Mouse (Mus musculus): Measurements from ENCODE around the gene Ube2b. TPM values are rescaled to one million over a fixed set of nuclear protein-coding genes. Genes with fewer than 3 reads are reported as not detected.

Ube2b gene
- polyA plus RNA-seq (2015; fragmentation: Nextera tagmentation; extraction: Ambion mirVana), result 205 and 213 TPM in 2 replicates

DNA sequence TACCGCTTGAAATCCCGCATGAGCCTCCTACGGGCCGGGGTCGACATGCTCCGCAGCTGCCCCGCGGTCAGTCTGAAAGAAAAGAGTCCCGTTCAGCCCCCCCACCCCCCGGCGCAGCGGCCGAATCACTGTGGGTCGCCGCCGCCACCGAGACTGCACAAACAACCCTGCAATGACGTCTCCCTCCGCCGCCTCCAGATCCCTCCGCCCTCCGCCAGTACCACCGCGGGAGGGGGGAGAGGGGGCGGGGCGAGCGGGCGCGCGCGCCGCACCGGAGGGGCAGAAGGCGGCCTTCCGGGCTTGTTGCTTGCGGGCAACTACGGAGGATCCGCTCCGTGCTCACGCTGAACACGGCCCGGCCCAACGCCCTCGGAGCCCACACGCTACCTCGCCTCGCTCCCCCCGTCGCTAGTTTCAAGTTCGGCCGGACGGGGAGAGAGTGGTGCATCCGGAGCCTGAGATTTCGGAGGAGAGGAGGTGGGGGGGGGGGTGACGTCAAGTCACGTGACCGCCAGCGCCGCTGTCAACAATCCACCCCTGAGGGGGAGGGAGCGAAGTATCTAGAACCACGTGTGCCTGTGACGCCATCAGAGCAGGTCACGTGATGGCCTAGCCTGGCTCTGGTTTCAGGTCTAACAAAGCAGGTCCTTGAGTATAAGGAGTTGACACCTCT is at the start of gene Ube2b:
Gene Ube2b (minus strand): TSS at position 473 of the 673 bp plus-strand sequence.
- H3K4me3 ChIP-seq (replicated peaks), result peak within 1 kb of the TSS; percentile 96
- ATAC-seq (ENCODE audit: insufficient read depth, low FRiP score, low read depth), result peak; percentile 67
- H3K4me1 ChIP-seq, result peaks cover 4% of the 10 kb centered on the region; the same call in 1 of the 2 replicates
- WGBS, result under 1% methylated on average over 59 of the region's 63 CpGs
- peaks cover 17% of the 10 kb centered on the region for H3K36me3 ChIP-seq
- H3K9ac ChIP-seq, result peak within 1 kb of the TSS; percentile 96
- H3K9me3 ChIP-seq, result no peaks in the 10 kb centered on the region
- peak within 1 kb of the TSS; percentile 98 for H3K27ac ChIP-seq
- peak within 1 kb of the TSS; percentile 74 for H3K4me2 ChIP-seq
- H3K27me3 ChIP-seq (replicated peaks), result no peaks in the 10 kb centered on the region

DNA sequence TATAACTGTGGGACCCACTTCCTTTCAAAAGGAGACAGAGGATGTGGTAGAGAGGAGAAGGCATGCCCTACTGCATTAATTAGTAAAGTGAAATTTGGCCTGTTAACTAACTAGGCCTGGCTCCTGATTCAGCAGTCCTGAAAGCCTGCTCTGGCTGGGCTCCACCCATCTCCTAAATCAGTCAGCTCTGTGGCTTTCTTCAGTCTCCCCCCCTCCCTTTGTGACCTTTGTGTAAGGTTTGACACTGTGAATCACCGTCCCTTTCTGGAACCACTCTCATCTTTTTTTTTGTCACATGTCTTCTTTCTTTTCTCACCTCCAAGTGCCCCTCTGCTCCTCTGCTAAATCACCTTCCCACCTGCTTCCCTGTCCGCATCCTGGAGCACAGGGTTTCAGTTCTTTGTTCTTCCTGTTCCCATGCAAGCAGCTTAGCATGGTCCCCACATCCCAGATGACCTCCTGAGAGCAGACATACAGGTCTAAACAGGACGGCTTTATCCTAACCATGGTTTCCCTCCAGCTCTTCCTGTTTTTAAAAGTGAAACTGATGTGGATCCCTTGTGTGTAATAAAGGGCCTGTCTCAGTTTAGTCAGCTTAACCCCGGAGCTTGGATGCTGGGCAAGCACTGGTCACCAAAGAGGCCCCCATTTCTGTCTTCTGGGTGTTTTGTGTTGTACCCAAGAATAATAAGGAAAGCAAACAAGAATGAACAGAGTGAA is 46.0 kb upstream of the Ube2b start:
- no peak overlapping the region for H3K27ac ChIP-seq
- 43% methylated on average over 4 of the region's 4 CpGs for WGBS
- no peaks in the 10 kb centered on the region for H3K4me1 ChIP-seq
- no peak overlapping the region for H3K4me3 ChIP-seq (replicated peaks)
- H3K9ac ChIP-seq, result no peak overlapping the region
- no peak overlapping the region for H3K4me2 ChIP-seq
- H3K27me3 ChIP-seq (replicated peaks), result no peaks in the 10 kb centered on the region
- ATAC-seq (ENCODE audit: insufficient read depth, low FRiP score, low read depth), result no peak
- H3K9me3 ChIP-seq, result no peaks in the 10 kb centered on the region
- H3K36me3 ChIP-seq, result no peaks in the 10 kb centered on the region

DNA sequence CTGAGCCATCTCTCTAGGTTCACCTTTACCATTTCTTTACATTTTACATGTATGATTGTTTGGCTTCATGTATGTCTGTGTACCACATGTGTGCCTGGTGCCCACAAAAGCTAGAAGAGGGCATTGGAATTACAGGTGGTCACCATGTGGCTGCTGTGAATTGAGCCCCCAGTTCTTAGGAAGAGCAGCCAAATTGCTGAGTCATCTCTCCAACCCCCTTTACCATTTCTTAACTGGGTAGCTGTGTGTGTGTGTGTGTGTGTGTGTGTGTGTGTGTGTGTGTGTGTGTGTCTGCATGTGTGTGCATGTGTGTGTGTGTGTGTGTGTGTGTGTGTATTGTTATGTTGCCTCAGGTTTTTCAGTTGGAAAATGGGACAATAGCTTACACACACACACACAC is 43.6 kb upstream of the Ube2b start:
- Histone ChIP-seq H3K36me3 (no peaks in the 10 kb centered on the region), H3K4me3 (replicated peaks) (no peak overlapping the region), H3K4me1 (no peaks in the 10 kb centered on the region), H3K27me3 (replicated peaks) (no peaks in the 10 kb centered on the region), H3K27ac (no peak overlapping the region), H3K4me2 (no peak overlapping the region), H3K9ac (no peak overlapping the region), H3K9me3 (no peaks in the 10 kb centered on the region)
- ATAC-seq (ENCODE audit: insufficient read depth, low FRiP score, low read depth), result no peak

DNA sequence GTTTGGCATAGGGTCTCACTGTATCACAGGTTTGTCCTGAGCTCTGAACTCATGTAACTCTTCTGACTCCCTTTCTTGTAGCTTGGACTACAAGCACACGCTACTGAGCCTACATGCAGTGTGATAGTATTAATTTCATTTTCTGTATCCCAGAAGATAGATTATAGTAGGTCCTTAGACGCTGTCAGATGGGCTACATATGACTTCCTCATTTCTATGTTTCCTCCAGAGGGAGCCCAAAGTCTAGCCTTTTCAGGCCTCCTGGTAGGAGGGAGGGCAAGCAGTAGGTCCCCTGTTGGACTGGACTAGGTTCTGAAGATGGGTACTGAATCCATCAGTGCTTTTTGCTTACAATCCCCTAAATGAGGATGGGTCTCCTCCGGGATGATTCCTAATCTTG is 42.7 kb upstream of the Ube2b start:
- Histone ChIP-seq H3K9me3 (no peaks in the 10 kb centered on the region), H3K27me3 (replicated peaks) (no peaks in the 10 kb centered on the region), H3K36me3 (no peaks in the 10 kb centered on the region), H3K4me3 (replicated peaks) (no peak overlapping the region), H3K4me2 (no peak overlapping the region), H3K27ac (no peak overlapping the region), H3K4me1 (no peaks in the 10 kb centered on the region), H3K9ac (no peak overlapping the region)
- 75% methylated on average over 3 of the region's 3 CpGs for WGBS
- no peak for ATAC-seq (ENCODE audit: insufficient read depth, low FRiP score, low read depth)

DNA sequence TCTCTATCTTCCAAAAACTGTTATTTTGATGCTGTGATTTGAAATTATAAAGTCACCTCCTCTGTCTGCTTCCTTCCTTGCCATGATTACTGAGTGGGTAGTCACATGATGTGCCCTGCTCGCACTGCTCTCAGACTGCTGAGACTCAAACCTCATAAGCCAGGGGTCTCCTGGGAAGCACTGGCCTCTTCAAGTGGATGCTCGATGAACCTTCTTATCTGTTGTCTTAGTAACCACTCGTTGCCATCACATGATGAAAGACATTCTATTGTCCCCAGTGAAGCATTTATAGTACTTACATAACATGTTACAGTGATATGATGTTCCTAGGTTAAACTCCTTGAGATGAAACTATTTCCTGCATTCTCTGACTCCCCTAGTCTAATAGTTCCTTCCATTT is 37.1 kb upstream of the Ube2b start:
- Histone ChIP-seq H3K27ac (no peak overlapping the region), H3K4me1 (no peaks in the 10 kb centered on the region), H3K27me3 (replicated peaks) (no peaks in the 10 kb centered on the region), H3K9me3 (no peaks in the 10 kb centered on the region), H3K9ac (no peak overlapping the region), H3K36me3 (no peaks in the 10 kb centered on the region), H3K4me2 (no peak overlapping the region), H3K4me3 (replicated peaks) (no peak overlapping the region)
- ATAC-seq (ENCODE audit: insufficient read depth, low FRiP score, low read depth), result no peak
- WGBS, result 43% methylated on average over 3 of the region's 3 CpGs

DNA sequence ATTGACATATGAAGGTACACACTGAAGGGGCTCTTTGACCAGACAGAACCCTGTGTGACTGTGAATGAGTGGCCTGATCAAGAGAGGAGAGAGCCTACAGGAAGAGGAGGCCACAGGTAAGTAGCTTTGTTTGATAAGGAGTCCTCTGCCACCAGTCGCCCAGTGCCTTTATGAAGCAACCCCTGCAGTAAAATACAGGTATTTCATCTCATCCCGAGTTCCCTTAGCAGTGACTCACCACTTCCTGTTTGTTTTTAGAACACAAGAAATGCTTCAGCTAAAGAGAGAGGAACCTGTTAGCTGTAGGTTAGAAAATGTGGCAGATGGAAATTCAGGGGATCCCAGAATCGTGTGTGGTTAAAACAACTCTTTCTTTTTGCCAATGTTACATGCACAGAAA is 35.3 kb upstream of the Ube2b start:
- no peaks in the 10 kb centered on the region for H3K4me1 ChIP-seq
- H3K9me3 ChIP-seq, result no peaks in the 10 kb centered on the region
- H3K4me3 ChIP-seq (replicated peaks), result no peak overlapping the region
- no peak for ATAC-seq (ENCODE audit: insufficient read depth, low FRiP score, low read depth)
- 57% methylated on average over 3 of the region's 3 CpGs for WGBS
- H3K27me3 ChIP-seq (replicated peaks), result no peaks in the 10 kb centered on the region
- H3K36me3 ChIP-seq, result no peaks in the 10 kb centered on the region
- H3K4me2 ChIP-seq, result no peak overlapping the region
- H3K27ac ChIP-seq, result no peak overlapping the region
- no peak overlapping the region for H3K9ac ChIP-seq

DNA sequence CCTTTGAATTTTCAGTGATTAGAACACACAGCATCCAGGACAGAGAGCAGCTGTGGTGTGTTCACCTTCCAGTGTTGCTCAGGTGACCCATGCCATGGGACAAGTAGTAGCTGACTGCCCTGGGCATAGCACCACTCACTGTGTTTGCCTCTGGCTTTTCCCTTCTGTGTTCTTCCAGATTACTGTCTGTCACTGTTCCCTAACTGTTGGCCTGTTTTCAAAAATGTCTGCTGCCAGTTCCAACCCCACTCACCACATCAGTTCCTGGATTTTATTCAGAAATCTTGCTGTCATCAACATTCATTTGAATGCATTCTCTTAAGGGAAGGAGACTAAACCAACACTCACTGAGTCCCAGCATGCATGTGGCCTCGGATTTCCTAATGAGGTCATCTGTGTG is 33.4 kb upstream of the Ube2b start:
- Histone ChIP-seq H3K9me3 (no peaks in the 10 kb centered on the region), H3K27ac (no peak overlapping the region), H3K9ac (no peak overlapping the region), H3K27me3 (replicated peaks) (no peaks in the 10 kb centered on the region), H3K36me3 (no peaks in the 10 kb centered on the region), H3K4me2 (no peak overlapping the region), H3K4me1 (no peaks in the 10 kb centered on the region), H3K4me3 (replicated peaks) (no peak overlapping the region)
- no peak for ATAC-seq (ENCODE audit: insufficient read depth, low FRiP score, low read depth)
- WGBS, result 83% methylated on average over 1 of the region's 1 CpGs

DNA sequence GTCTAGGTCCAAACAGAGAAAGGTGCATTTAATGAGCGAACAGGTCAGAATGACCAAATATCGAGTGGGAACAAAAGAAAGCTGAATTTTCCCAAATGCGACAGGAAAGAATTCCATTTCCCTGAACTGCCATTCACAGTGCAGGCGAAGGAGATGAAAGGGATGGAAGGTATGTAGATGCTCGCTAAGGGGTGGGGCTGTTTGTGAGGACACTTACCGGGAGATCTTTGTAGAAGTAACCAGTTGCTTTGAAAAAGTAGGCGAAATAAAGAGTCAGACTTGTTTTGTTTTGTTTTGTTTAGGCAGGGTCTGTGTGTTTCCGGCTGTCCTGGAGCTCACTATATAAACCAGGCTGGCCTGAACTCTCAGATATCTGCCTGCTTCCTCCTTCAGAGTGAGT is 31.8 kb upstream of the Ube2b start:
- WGBS, result 58% methylated on average over 8 of the region's 8 CpGs
- H3K27me3 ChIP-seq (replicated peaks), result no peaks in the 10 kb centered on the region

DNA sequence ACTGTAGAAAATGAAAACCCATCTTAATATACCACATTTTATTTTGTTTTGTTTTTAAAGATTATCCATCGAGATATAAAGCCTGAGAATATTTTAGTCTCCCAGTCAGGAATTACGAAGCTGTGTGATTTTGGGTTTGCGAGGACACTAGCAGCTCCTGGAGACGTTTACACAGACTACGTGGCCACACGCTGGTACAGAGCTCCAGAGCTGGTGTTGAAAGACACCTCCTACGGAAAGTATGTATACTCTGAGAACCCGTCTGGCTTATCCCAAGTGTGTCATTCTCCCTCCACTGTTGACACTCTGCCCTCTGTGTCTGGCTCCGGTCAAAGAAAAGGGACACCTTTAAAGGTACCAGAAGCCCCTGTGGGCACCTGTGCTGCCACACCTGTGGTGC is 17.7 kb upstream of the Ube2b start:
- H3K4me1 ChIP-seq, result no peaks in the 10 kb centered on the region
- H3K4me3 ChIP-seq (replicated peaks), result no peak overlapping the region
- ATAC-seq (ENCODE audit: insufficient read depth, low FRiP score, low read depth), result no peak
- H3K36me3 ChIP-seq, result no peaks in the 10 kb centered on the region
- H3K27ac ChIP-seq, result no peak overlapping the region
- WGBS, result 75% methylated on average over 9 of the region's 9 CpGs
- no peaks in the 10 kb centered on the region for H3K27me3 ChIP-seq (replicated peaks)
- no peak overlapping the region for H3K4me2 ChIP-seq
- no peak overlapping the region for H3K9ac ChIP-seq
- H3K9me3 ChIP-seq, result no peaks in the 10 kb centered on the region

More for the DNA sequence above, 31.8 kb upstream of the Ube2b start:
- ATAC-seq (ENCODE audit: insufficient read depth, low FRiP score, low read depth), result no peak
- Histone ChIP-seq H3K27ac (no peak overlapping the region), H3K4me3 (replicated peaks) (no peak overlapping the region), H3K36me3 (no peaks in the 10 kb centered on the region), H3K9me3 (no peaks in the 10 kb centered on the region), H3K9ac (no peak overlapping the region), H3K4me2 (no peak overlapping the region), H3K4me1 (no peaks in the 10 kb centered on the region)

DNA sequence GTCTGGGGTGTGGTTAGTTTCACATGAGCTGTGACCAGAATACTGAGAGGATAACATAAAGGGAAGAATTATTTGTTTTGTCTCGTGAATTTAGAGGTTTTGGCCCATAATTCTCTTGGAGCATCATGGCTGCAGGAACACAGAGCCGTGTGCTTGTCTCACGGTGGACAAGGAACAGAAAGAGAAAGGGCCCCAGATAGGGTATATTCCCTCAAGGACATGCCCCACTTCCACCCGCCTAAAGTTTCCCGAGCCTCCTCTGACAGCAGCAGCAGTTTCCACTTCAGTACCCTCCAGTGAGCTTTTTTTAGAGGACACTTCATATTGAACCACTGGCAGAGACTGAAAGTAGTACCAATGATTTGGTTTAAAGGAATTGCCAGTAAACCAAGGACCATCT is 11.0 kb upstream of the Ube2b start:
- WGBS, result 80% methylated on average over 5 of the region's 5 CpGs
- Histone ChIP-seq H3K4me3 (replicated peaks) (no peak overlapping the region), H3K9ac (no peak overlapping the region), H3K9me3 (no peaks in the 10 kb centered on the region), H3K27me3 (replicated peaks) (no peaks in the 10 kb centered on the region), H3K36me3 (no peaks in the 10 kb centered on the region), H3K4me1 (no peaks in the 10 kb centered on the region), H3K4me2 (no peak overlapping the region), H3K27ac (no peak overlapping the region)
- no peak for ATAC-seq (ENCODE audit: insufficient read depth, low FRiP score, low read depth)

DNA sequence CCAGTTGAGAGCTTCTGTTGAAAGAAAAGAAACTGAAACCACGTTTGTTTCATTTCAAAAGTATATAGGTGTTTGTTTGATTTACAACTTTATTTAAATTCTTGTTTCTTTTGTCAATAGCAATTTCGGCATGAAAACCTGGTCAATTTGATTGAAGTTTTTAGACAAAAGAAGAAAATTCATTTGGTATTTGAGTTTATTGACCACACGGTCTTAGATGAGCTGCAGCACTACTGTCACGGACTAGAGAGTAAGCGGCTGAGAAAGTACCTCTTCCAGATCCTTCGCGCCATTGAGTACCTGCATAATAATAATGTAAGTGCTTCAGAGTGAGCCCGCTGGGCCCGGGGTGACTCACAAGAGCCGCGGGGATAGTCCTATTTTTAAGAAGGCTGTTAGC is 10.4 kb upstream of the Ube2b start:
- Histone ChIP-seq H3K4me2 (no peak overlapping the region), H3K4me1 (no peaks in the 10 kb centered on the region), H3K9me3 (no peaks in the 10 kb centered on the region), H3K4me3 (replicated peaks) (no peak overlapping the region), H3K36me3 (no peaks in the 10 kb centered on the region), H3K27ac (no peak overlapping the region), H3K27me3 (replicated peaks) (no peaks in the 10 kb centered on the region), H3K9ac (no peak overlapping the region)
- no peak for ATAC-seq (ENCODE audit: insufficient read depth, low FRiP score, low read depth)
- WGBS, result 88% methylated on average over 11 of the region's 11 CpGs

DNA sequence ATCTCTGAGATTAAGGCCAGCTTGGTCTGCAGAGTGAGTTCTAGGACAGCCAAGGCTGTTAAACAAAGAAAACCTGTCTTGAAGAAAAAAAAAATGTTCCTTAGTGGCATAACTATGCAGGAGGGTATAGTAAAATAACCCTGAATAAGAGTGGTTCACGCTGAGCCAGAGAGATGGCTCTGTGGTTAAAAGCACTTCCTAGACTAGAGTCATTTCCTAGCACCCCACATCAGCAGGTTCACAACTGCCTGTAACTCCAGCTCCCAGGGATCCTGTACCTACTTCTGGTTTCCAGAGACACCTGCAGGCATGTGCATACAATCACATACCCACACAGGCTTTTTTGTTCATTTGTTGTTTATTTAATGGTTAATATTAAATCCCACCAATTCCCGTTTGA is 5.0 kb upstream of the Ube2b start:
- no peak overlapping the region for H3K9ac ChIP-seq
- 0 out of 2 replicates have a peak overlapping the region, but pooled peaks have one; percentile 14 for H3K4me2 ChIP-seq
- H3K27me3 ChIP-seq (replicated peaks), result no peaks in the 10 kb centered on the region
- no peaks in the 10 kb centered on the region for H3K9me3 ChIP-seq
- ATAC-seq (ENCODE audit: insufficient read depth, low FRiP score, low read depth), result no peak
- 45% methylated on average over 2 of the region's 2 CpGs for WGBS
- no peak overlapping the region for H3K27ac ChIP-seq
- no peak overlapping the region for H3K4me3 ChIP-seq (replicated peaks)
- no peaks in the 10 kb centered on the region for H3K36me3 ChIP-seq
- no peaks in the 10 kb centered on the region for H3K4me1 ChIP-seq

All from stomach, embryonic 15.5 days (tissue).